Mouse (Mus musculus): ENCODE results near the gene Slc45a3. TPM values are rescaled to one million over a fixed set of nuclear protein-coding genes. Genes with fewer than 3 reads are reported as not detected.

Gene Slc45a3
- total RNA-seq, 2 experiments from 2014 or later = 2.0 to 2.6 TPM

- no peak for DNase-seq (ENCODE audit: low spot score in 2 of 2)
Observed at GRCm38 (mm10) chr1:131992561-131993001, 29.8 kb downstream of the Slc45a3 start.

GRCm38 (mm10) chr1:131993169-131994040 is 30.6 kb downstream of the Slc45a3 start:
- no peak for DNase-seq (ENCODE audit: low spot score in 2 of 2)

- DNase-seq (ENCODE audit: low spot score in 2 of 2) = peak; percentile 54 to 55
Observed at GRCm38 (mm10) chr1:131995062-131995461, 32.3 kb downstream of the Slc45a3 start.

- no peak for DNase-seq (ENCODE audit: low spot score in 2 of 2)
Observed at GRCm38 (mm10) chr1:132000506-132000905, 37.7 kb downstream of the Slc45a3 start.

- DNase-seq (ENCODE audit: low spot score in 2 of 2) = no peak
Observed at GRCm38 (mm10) chr1:132001880-132002330, 39.1 kb downstream of the Slc45a3 start.

- no peak for DNase-seq (ENCODE audit: low spot score in 2 of 2)
Observed at GRCm38 (mm10) chr1:132003111-132003510, 40.3 kb downstream of the Slc45a3 start.

GRCm38 (mm10) chr1:132003817-132004216 is 41.0 kb downstream of the Slc45a3 start:
- no peak for DNase-seq (ENCODE audit: low spot score in 2 of 2)

- no peak for DNase-seq (ENCODE audit: low spot score in 2 of 2)
Observed at GRCm38 (mm10) chr1:132004574-132005180, 41.9 kb downstream of the Slc45a3 start.

GRCm38 (mm10) chr1:132005466-132005865 is 42.7 kb downstream of the Slc45a3 start:
- no peak for DNase-seq (ENCODE audit: low spot score in 2 of 2)

- DNase-seq (ENCODE audit: low spot score in 2 of 2) = no peak
Observed at GRCm38 (mm10) chr1:132006046-132006445, 43.3 kb downstream of the Slc45a3 start.

GRCm38 (mm10) chr1:132006721-132007120 is 44.0 kb downstream of the Slc45a3 start:
- no peak for DNase-seq (ENCODE audit: low spot score in 2 of 2)

- peak; percentile 86 to 89 for DNase-seq (ENCODE audit: low spot score in 2 of 2)
Observed at GRCm38 (mm10) chr1:132007282-132007815, 44.6 kb downstream of the Slc45a3 start, which contains the start of gene Elk4. TSS of gene Elk4 (plus strand) at chr1:132007607.

GRCm38 (mm10) chr1:132007828-132008827 is 45.4 kb downstream of the Slc45a3 start:
- peak; percentile 78 to 79 for DNase-seq (ENCODE audit: low spot score in 2 of 2)

GRCm38 (mm10) chr1:132008881-132009644 is 46.3 kb downstream of the Slc45a3 start:
- DNase-seq (ENCODE audit: low spot score in 2 of 2) = no peak

GRCm38 (mm10) chr1:132010632-132011501 is 48.1 kb downstream of the Slc45a3 start:
- DNase-seq (ENCODE audit: low spot score in 2 of 2) = no peak

- DNase-seq (ENCODE audit: low spot score in 2 of 2) = no peak
Observed at GRCm38 (mm10) chr1:132011785-132012184, 49.0 kb downstream of the Slc45a3 start.

- DNase-seq (ENCODE audit: low spot score in 2 of 2) = peak; percentile 10 to 54
Observed at GRCm38 (mm10) chr1:132012861-132013260, 50.1 kb downstream of the Slc45a3 start.

GRCm38 (mm10) chr1:132014800-132015199 is 52.0 kb downstream of the Slc45a3 start:
- no peak for DNase-seq (ENCODE audit: low spot score in 2 of 2)

GRCm38 (mm10) chr1:132016691-132017090 is 53.9 kb downstream of the Slc45a3 start:
- no peak for DNase-seq (ENCODE audit: low spot score in 2 of 2)

Data from layer of hippocampus, postnatal 14 days (tissue).